27 mouse cellular contexts compared by ENCODE assay signal in genomic region chr13:108861707-108862106, GRCm38 (mm10).
DNase-seq lines count a peak whose midpoint lies in the region; ATAC-seq lines count a peak whose summit lies in the region.
"Had no signal": no experiment of that assay in that cellular context is flagged by ENCODE, and none has a peak within 500 bp of the region (broad histone marks: within the 10 kb centered on the region; RNA-seq: fewer than 3 reads in every experiment).

No protein-coding gene starts in this region.

- no peak overlapping the region for H3K27ac ChIP-seq in heart, embryonic 12.5 days (ENCODE audit: poor library complexity, severe bottlenecking)
- H3K27ac ChIP-seq: embryonic facial prominence, embryonic 12.5 days; embryonic facial prominence, embryonic 15.5 days; forebrain, embryonic 15.5 days; heart, embryonic 15.5 days; hindbrain, embryonic 10.5 days; hindbrain, embryonic 13.5 days; intestine, embryonic 15.5 days had no signal

- intact Hi-C loops in heart, postnatal 25 days (cut with DNase I), result no loop called here

- no peak overlapping the region for H3K4me2 ChIP-seq in heart, embryonic 12.5 days
- H3K4me2 ChIP-seq: embryonic facial prominence, embryonic 12.5 days; embryonic facial prominence, embryonic 15.5 days; forebrain, embryonic 15.5 days; heart, embryonic 11.5 days; heart, embryonic 15.5 days; hindbrain, embryonic 13.5 days; intestine, embryonic 15.5 days had no signal

- H3K9ac ChIP-seq in heart, embryonic 12.5 days, result no peak overlapping the region
- H3K9ac ChIP-seq: embryonic facial prominence, embryonic 12.5 days; embryonic facial prominence, embryonic 15.5 days; forebrain, embryonic 15.5 days; heart, embryonic 15.5 days; hindbrain, embryonic 13.5 days; intestine, embryonic 15.5 days had no signal

- DNase-seq in heart, postnatal 4 days, result peak; percentile 5
- no peak for DNase-seq in thymus, postnatal 25 days
- DNase-seq in heart, postnatal 25 days (ENCODE audit: low spot score), result no peak
- DNase-seq: adrenal gland, postnatal 10 days; adrenal gland, postnatal 36 days; cerebellum, adult 18-20 months; cerebellum, adult 9-10 months; cerebellum, postnatal 14 days; gastrocnemius, postnatal 10 days; gastrocnemius, postnatal 36 days; heart, adult 11 months; heart, postnatal 10 days had no signal

- no peak for ATAC-seq in heart, embryonic 12.5 days (ENCODE audit: insufficient number of reproducible peaks, low FRiP score)
- peak; percentile 80 for ATAC-seq in granulocyte monocyte progenitor cell, adult 5-6 weeks (replicated peaks; ENCODE audit: poor library complexity, severe bottlenecking)
- ATAC-seq in megakaryocyte progenitor cell, adult 5-6 weeks (replicated peaks; ENCODE audit: poor library complexity), result peak; percentile 52
- ATAC-seq: forebrain, embryonic 15.5 days; hindbrain, embryonic 16.5 days; intestine, embryonic 15.5 days; Patski had no signal

- H3K9me3 ChIP-seq in heart, embryonic 12.5 days (replicated peaks), result no peaks in the 10 kb centered on the region
- H3K9me3 ChIP-seq: embryonic facial prominence, embryonic 12.5 days; embryonic facial prominence, embryonic 15.5 days; forebrain, embryonic 15.5 days; G1E; heart, embryonic 15.5 days; hindbrain, embryonic 10.5 days; hindbrain, embryonic 13.5 days; intestine, embryonic 15.5 days had no signal

- H3K36me3 ChIP-seq in heart, embryonic 12.5 days, result no peaks in the 10 kb centered on the region
- H3K36me3 ChIP-seq: embryonic facial prominence, embryonic 12.5 days; embryonic facial prominence, embryonic 15.5 days; forebrain, embryonic 15.5 days; G1E; heart, embryonic 15.5 days; hindbrain, embryonic 10.5 days; hindbrain, embryonic 13.5 days; intestine, embryonic 15.5 days had no signal

- H3K4me1 ChIP-seq in heart, embryonic 12.5 days (replicated peaks), result no peaks in the 10 kb centered on the region
- H3K4me1 ChIP-seq: embryonic facial prominence, embryonic 12.5 days; embryonic facial prominence, embryonic 15.5 days; forebrain, embryonic 15.5 days; heart, embryonic 15.5 days; hindbrain, embryonic 10.5 days; hindbrain, embryonic 13.5 days; intestine, embryonic 15.5 days had no signal

- WGBS in heart, embryonic 12.5 days, result 74% methylated on average over 7 of the region's 7 CpGs

- no peaks in the 10 kb centered on the region for H3K27me3 ChIP-seq in heart, embryonic 12.5 days (replicated peaks)
- H3K27me3 ChIP-seq: CH12.LX; embryonic facial prominence, embryonic 12.5 days; embryonic facial prominence, embryonic 15.5 days; forebrain, embryonic 15.5 days; heart, embryonic 15.5 days; hindbrain, embryonic 13.5 days; intestine, embryonic 15.5 days had no signal

- H3K4me3 ChIP-seq in heart, embryonic 12.5 days, result no peak overlapping the region
- H3K4me3 ChIP-seq: embryonic facial prominence, embryonic 12.5 days; embryonic facial prominence, embryonic 15.5 days; forebrain, embryonic 15.5 days; heart, embryonic 15.5 days; hindbrain, embryonic 10.5 days; hindbrain, embryonic 13.5 days; intestine, embryonic 15.5 days had no signal
